Mouse (Mus musculus) left cerebral cortex, adult 8-10 months (tissue): ENCODE measurements around the gene Tln2. TPM values are rescaled to one million over a fixed set of nuclear protein-coding genes. Genes with fewer than 3 reads are reported as not detected.

Experiments
- DNase-seq, 2 experiments: peaks; one replicate each; pipeline ENCODE4 v3.0.0; 2022; ENCODE audit warnings: low spot score in 2 of 2
- total RNA-seq, 4 experiments: library from RNA; stranded (reverse); gene quantifications; 2 replicates each; pipeline ENCODE4 v1.2.4; 2022

Gene Tln2
- total RNA-seq, 4 experiments from 2014 or later, result 87.9 to 106 (median 99.3) TPM

- DNase-seq, result no peak
These were observed 191.4 kb downstream of the Tln2 start for GRCm38 (mm10) chr9:67368078-67368477.

DNA sequence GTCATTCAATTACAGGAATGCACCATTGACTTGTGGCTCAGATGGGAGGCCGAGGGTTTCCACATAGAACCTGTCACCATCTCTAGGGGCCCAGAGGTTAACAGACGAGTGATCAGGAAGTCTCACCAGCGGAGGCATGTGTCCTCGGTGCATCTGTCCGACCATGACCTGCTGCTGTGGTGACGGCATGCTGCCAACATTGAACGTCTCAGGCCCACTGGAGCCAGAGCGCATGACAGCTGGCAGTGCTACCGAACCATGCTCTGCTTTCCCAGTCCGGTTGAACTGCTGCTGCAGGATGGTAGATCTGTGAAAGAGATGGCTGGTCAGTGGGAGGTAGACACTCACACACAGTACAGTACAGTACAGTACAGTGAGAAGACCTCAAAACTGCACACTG lies 197.0 kb downstream of the Tln2 start:
- no peak for DNase-seq

GRCm38 (mm10) chr9:67362053-67362452 lies 197.4 kb downstream of the Tln2 start:
- DNase-seq, result no peak

GRCm38 (mm10) chr9:67361511-67361910 lies 198.0 kb downstream of the Tln2 start:
- no peak for DNase-seq

GRCm38 (mm10) chr9:67354356-67354755 lies 205.1 kb downstream of the Tln2 start:
- no peak for DNase-seq

GRCm38 (mm10) chr9:67353365-67353764 lies 206.1 kb downstream of the Tln2 start:
- no peak for DNase-seq

- no peak for DNase-seq
These were observed 210.5 kb downstream of the Tln2 start for GRCm38 (mm10) chr9:67348983-67349382.

DNA sequence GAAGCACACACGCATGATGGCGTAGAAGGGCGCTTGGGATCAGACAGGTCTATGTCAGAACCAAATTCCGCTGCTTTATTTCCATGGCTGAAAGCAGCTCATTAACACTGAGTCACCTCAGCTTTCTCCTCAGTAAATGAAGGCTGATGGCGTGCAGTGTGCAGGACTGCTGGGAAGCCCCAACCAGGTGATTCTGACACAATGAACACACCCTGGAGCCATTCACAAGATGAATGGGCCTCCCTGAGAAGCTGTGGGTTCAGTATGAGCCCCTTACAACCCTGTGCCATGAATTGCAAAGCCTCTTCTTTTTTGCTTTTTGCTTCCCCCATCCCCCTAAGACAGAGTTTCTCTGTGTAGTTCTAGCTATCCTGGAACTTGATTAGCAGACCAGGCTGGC lies 212.3 kb downstream of the Tln2 start:
- no peak for DNase-seq

DNA sequence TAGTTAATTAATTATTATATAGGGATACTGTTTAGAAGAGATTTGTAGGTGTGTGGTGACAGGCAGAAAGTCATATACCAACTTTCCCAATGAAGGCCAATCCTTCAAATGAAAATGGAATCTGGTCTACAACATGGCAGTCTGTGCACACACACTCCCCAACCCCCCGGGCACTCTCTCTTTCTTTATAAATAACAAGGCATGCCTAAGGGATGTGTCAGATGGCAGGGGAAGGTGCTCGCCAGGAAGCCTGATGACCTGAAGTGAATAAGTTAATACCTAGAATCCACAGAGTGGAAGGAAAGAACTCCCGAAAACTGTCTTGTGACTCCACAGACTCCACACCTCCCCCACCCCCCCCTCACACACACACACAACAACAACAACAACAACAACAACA lies 228.2 kb downstream of the Tln2 start:
- no peak for DNase-seq

GRCm38 (mm10) chr9:67328451-67328850 lies 231.1 kb downstream of the Tln2 start:
- DNase-seq, result no peak

DNA sequence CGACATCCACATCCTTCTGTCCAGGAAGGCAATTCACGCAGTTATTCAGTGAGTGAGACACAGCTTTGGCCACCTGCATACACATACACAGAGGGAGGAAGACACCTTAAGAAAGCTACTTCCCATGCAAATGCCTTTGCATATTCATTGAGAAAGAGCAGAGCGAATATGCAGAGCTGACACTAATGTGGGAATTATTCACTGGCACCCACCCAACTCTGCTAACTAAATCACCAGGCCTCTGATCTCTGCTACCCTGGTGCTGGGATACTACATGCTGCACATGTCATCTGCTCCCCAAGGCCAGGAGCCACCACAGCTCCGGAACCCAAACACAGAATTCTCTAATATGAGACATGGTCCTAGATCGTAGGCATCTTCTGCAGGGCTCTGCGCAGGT lies 237.6 kb downstream of the Tln2 start:
- no peak for DNase-seq

GRCm38 (mm10) chr9:67315356-67315755 lies 244.1 kb downstream of the Tln2 start:
- DNase-seq, result no peak

DNA sequence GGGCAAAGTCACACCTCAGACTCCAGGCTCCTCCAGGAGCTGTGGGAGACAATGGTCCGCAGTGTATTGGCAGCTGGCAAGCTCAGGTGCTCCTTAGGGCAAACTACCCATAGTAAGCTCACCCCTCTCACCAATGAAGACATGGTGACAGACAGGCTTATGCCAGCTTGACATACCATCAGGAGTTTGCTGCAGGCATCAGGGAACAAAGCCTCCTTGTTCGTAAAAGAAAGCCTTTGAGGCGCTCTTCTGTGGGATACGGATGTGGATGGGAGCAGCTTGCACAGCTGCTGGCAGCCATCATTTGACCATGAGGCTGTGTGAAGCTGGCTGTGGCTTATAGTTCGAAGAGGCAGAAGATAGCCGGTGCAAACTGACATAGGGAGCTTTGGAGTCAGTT lies 254.5 kb downstream of the Tln2 start:
- DNase-seq, result no peak

DNA sequence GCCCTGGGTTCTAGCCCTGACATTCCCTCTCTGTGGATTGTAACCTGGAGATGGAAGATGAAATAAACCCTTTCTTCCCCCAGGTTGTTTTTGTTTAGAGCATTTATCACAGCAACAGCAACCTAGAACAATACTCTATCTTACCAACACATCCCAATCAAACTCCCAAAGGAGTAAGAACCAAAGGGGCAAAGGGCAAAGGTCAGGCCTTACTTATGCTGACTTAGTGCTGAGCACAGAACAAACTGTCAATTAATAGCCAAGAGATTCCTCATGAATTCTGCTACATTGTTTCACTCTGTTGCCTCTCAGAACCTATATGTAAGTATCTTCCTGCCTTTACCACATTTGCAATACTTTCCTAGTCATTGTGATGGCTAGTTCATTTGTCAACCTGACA lies 255.5 kb downstream of the Tln2 start:
- DNase-seq, result no peak

GRCm38 (mm10) chr9:67303038-67303437 lies 256.5 kb downstream of the Tln2 start:
- DNase-seq, result no peak

DNA sequence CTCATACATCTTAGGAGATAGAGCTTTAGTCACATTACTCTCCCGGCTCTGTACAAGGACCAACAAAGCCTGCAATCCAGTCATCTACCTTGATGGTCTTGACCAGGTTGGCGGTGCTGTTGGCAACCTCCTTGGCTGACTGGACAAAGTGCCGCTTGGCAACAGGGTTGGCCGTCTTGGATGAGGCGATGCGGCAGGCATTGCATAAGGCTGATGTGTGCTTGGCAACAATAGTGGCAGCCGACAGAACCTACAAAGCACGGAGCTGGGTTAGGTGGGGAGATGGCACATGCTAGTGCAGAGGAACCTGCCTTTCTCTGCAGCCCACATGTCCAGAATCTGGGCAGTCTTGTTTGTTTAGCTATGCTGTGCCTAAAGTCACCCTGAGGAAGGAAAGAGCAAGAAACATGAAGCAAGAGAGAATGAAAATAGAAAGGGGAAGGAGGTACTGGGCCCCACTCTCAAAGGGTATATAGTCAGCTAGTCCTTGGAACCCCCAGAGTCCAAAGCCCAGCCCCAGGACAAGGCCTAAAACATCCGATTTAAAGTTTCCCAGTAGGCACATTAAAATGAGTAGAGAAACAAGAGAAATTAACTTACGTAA lies 257.0 kb downstream of the Tln2 start:
- no peak for DNase-seq

DNA sequence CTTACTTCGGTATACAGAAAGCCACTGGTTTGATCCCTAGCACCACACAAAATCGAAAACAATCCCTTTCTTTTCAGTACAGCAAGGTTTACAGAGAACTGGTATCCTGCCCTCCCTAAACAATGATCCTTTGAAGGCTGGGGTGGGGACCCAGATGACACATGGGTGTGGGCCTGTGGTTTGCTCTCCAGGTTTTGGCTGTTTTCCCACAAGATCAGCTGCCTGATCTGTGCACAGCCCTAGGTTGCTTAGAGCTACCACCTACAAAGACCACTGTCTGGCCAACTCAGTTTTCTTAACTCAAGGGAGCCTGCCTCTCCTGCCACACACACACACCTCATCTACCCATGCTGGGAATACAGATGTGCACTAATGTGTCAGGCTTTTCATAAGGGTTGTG lies 257.9 kb downstream of the Tln2 start:
- no peak for DNase-seq

DNA sequence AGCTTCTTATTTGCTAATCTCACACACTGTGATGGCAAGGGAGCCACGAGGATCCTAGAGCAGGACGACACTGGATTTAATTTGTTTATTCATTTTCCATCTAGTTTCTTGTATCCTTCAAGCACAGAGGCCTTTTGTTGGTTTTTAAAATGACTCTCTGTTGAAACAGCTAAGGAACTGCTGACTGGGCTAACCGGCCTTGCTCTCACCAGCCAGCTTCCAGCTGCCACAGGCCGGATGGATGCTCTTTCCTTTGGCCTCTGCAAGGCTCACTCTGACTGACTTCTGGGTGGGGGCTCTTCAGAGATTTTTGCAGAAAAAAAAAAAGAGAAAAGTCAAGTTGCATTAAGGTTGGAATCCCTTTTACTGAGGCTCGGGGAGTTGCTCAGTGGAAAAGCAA lies 258.7 kb downstream of the Tln2 start:
- DNase-seq, result no peak

- DNase-seq, result no peak
These were observed 259.2 kb downstream of the Tln2 start for GRCm38 (mm10) chr9:67300346-67300745.

DNA sequence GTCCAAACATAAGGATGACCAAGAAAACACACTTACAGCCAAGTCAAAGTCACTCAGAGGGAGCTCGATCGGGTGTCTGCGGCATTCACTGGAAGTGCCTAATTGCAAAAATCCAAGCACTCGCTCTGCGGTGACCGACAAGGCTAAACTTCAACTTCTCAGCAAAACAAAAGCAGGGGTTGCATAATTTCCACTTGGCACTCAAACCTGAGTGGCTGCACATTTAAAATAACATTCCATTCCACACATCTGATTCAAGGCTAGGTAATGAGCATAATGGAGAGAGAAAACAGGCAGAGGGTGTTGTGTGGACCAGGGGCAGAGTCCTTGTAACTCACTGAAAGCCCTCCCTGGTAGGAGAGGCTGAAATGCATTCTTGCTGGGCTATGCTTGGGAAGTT lies 260.3 kb downstream of the Tln2 start:
- DNase-seq, result no peak

DNA sequence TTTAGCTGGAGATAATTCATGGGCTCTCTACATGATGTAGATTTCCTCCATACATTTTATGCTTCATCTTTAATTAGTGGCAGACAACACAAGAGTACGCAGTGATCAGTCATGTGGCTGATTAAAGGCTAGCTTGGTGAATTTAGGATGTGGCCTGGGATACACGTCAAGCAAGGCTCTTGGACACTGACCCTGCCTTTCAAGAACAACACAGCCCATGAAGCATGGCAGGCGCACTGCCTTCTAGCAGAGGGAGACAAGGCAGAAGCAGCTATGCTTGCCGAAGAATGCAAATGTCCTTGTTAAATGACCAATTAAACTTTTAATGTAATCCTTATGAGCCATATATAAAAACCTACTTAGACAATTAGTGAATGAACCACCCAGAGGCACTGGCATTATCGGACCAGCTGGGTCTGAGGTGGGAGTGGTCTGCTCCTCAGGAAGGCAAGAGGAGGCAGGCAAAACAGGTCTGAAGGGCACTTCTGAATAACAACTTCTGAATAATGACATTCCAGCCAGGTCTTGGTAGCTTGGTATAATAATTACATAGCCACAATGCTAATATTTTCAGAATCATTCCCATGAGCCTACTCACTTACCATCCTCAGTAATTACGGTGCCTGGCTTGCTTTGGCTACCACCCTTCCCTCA lies 262.1 kb downstream of the Tln2 start:
- no peak for DNase-seq

DNA sequence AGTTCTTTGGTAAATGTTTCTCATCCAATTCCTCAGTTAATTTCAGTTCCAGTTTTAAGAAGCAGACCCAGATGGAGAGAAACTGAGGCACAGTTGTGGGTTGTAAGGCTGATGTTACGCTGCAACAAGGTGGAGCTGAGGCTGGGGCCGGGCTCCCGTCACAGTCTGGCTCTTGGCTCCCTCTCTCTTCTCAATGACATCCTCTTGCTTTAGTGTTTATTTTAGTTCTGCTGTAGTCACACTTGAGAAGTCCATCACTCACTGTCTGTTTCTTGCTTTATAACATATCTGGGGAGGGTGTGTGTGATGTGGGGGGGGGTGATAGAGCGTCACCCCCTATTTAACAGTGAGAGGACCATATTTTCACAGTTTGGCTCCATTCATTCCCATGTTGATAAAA lies 272.0 kb downstream of the Tln2 start:
- DNase-seq, result no peak

- DNase-seq, result no peak
These were observed 272.7 kb downstream of the Tln2 start for GRCm38 (mm10) chr9:67286801-67287200.

DNA sequence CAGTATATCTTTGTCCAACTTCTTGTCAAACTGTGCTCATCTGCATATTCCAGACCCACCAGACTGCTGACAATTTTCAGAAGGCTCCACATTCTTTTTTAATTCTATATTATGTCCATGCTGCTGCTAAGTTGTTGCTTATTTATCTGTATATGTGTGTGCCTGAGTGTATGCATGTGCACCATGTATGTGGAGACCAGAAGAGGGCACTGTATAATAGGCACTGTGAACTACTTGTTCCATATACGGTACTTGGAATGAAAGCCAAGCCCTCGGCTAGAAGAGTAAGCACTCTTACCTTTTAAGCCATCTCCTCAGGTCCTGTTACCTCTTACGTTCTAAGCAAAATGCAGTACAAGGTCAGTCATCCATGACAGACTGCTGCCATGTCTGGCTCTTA lies 274.0 kb downstream of the Tln2 start:
- no peak for DNase-seq
